Mouse (Mus musculus) limb, embryonic 14.5 days (tissue): ENCODE measurements at regions not wholly inside any gene's neighbourhood (a gene's known extent, or its start where the extent isn't known, plus 50 kb on each side); places are given as distances from the start of the nearest gene placed in this dataset.

Experiments used
- ATAC-seq: fragments of 200-750 bp; cut with Nextera tagmentation; 2 replicates; pipeline ENCODE4 v1.8.0; 2017; ENCODE audit warnings: low read depth, moderate number of reproducible peaks, moderate TSS enrichment; ENCODE audit not compliant: low FRiP score
- DNase-seq: peaks from one replicate; pipeline ENCODE4 v3.0.0-alpha.2; 2015; ENCODE audit warnings: low spot score
- H3K27ac ChIP-seq: fragments of 300-500 bp; sonication (generic); replicated peaks from 2 replicates; pipeline ENCODE4 v1.5.1; 2014; ENCODE audit warnings: low read depth, mild to moderate bottlenecking, low read length, moderate library complexity, mixed read lengths
- H3K27me3 ChIP-seq: fragments of 300-500 bp; sonication (generic); 2 replicates; pipeline ENCODE4 v1.6.1; 2014; ENCODE audit warnings: low read length, mixed read lengths; ENCODE audit not compliant: control insufficient read depth, insufficient read depth
- H3K36me3 ChIP-seq: fragments of 300-500 bp; sonication (generic); 2 replicates; pipeline ENCODE4 v1.6.1; 2014; ENCODE audit warnings: mild to moderate bottlenecking, low read length, moderate library complexity, mixed read lengths; ENCODE audit not compliant: control insufficient read depth, insufficient read depth
- H3K4me1 ChIP-seq: fragments of 300-500 bp; sonication (generic); 2 replicates; pipeline ENCODE4 v1.6.1; 2014; ENCODE audit warnings: antibody characterized with exemption, low read length, mixed read lengths; ENCODE audit not compliant: control insufficient read depth, insufficient read depth
- H3K4me2 ChIP-seq: fragments of 300-500 bp; sonication (generic); replicated peaks from 2 replicates; pipeline ENCODE4 v1.6.1; 2014; ENCODE audit warnings: low read depth, mild to moderate bottlenecking, low read length, moderate library complexity; ENCODE audit not compliant: severe bottlenecking
- H3K4me3 ChIP-seq: fragments of 300-500 bp; sonication (generic); replicated peaks from 2 replicates; pipeline ENCODE4 v1.5.1; 2014; ENCODE audit warnings: low read length
- H3K9ac ChIP-seq: fragments of 300-500 bp; sonication (generic); 2 replicates; pipeline ENCODE4 v1.6.1; 2014; ENCODE audit warnings: mild to moderate bottlenecking, low read depth, low read length, moderate library complexity; ENCODE audit not compliant: severe bottlenecking
- H3K9me3 ChIP-seq: fragments of 300-500 bp; sonication (generic); 2 replicates; pipeline ENCODE4 v1.6.1; 2016; ENCODE audit warnings: low read length; ENCODE audit not compliant: control insufficient read depth
- POLR2A ChIP-seq: fragments of 200-500 bp; IDR thresholded peaks from 2 replicates; pipeline ENCODE4 v1.8.0; 2012; ENCODE audit warnings: inconsistent platforms, mild to moderate bottlenecking, moderate library complexity, borderline replicate concordance; ENCODE audit not compliant: insufficient read depth, insufficient read length; ENCODE audit errors: extremely low read depth
- WGBS: fragments of 180-500 bp; shearing (Covaris S2); extraction: QIAGEN DNeasy Blood & Tissue Kit; methylation state at CpG from one replicate; pipeline ENCODE4 v1.1.7; 2014; 5-methylcytosine and 5-hydroxymethylcytosine counted together

DNA sequence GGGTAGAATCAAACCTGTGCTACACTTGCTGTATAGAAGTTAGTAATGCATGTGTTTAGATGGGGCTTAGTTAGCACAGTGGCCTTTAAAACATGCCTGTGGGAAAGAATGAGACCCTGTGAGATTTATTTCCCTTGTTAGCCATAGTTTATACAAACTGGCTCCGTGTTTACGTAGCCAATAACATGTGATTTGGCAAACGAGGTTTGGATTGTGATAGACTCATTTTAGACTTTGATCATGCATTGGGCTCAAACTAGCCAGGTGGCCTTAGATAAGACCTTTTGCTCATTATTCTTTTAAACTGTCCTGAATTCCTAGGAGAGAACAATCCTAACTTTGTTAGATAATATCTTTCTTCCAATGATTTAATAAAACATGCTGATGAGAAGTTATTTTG is 115.2 kb upstream of the Fam19a1 start:
- H3K4me3 ChIP-seq = no peak overlapping the region
- ATAC-seq = no peak
- no peaks in the 10 kb centered on the region for H3K27me3 ChIP-seq
- H3K27ac ChIP-seq = no peak overlapping the region
- no peak overlapping the region for H3K4me2 ChIP-seq
- TF ChIP-seq POLR2A = no peak
- H3K9ac ChIP-seq = no peak overlapping the region
- no peaks in the 10 kb centered on the region for H3K9me3 ChIP-seq
- 0 out of 2 replicates have a peak, but pooled peaks cover 2% of the 10 kb centered on the region for H3K4me1 ChIP-seq
- 51% methylated on average over 3 of the region's 3 CpGs for WGBS
- H3K36me3 ChIP-seq = no peaks in the 10 kb centered on the region
- no peak for DNase-seq

DNA sequence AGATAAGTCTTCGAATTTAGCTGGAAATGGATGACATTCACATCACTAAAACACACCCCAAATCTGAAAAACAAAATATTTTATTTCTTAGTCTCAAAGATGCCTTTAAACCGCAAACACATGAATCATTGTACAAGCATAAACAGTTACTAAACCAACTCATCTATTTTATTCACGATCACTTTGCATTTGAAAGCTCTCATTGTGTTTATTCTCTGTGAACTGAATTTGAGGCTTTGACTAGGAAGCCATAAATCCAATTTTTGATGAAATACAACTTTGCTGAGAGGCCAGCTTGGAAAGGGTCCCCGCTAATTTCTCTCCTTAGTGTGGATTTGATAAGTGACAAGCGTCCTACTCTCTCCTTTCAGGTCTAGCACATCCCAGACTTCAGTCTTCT is 113.5 kb upstream of the Fam19a1 start:
- no peak for TF ChIP-seq POLR2A
- H3K4me1 ChIP-seq = no peaks in the 10 kb centered on the region
- no peak overlapping the region for H3K4me2 ChIP-seq
- H3K27ac ChIP-seq = no peak overlapping the region
- DNase-seq (no peak), ATAC-seq (no peak)
- no peaks in the 10 kb centered on the region for H3K27me3 ChIP-seq
- no peak overlapping the region for H3K9ac ChIP-seq
- H3K4me3 ChIP-seq = no peak overlapping the region
- H3K36me3 ChIP-seq = no peaks in the 10 kb centered on the region
- H3K9me3 ChIP-seq = no peaks in the 10 kb centered on the region
- WGBS = 87% methylated on average over 5 of the region's 5 CpGs

DNA sequence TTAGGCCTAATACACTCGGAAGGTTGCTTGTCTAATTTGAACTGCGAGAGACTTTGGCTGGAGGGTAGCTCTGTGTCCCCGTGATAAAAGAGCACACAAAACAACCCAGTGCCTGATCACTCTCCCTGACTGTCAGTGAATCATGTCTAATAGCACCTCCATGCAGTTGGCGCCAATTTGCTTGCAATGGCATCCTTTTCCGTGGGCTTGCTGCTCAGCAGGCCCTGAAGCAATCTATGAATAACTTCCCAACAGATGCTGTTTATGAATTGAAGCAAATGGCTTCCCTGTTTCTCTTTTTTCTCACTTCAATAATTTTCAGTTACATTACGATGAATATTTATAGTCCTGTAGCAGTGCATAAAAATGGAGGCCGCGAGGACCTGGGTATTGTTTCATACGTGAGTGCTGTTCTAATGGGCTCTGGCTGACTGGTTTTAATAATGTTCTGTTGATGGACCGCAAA is 112.9 kb upstream of the Fam19a1 start:
- no peaks in the 10 kb centered on the region for H3K36me3 ChIP-seq
- no peaks in the 10 kb centered on the region for H3K27me3 ChIP-seq
- no peak for TF ChIP-seq POLR2A
- no peaks in the 10 kb centered on the region for H3K9me3 ChIP-seq
- H3K4me2 ChIP-seq = no peak overlapping the region
- no peak for DNase-seq
- WGBS = 58% methylated on average over 10 of the region's 10 CpGs
- no peak for ATAC-seq
- H3K9ac ChIP-seq = no peak overlapping the region
- no peak overlapping the region for H3K27ac ChIP-seq
- H3K4me1 ChIP-seq = no peaks in the 10 kb centered on the region
- no peak overlapping the region for H3K4me3 ChIP-seq

DNA sequence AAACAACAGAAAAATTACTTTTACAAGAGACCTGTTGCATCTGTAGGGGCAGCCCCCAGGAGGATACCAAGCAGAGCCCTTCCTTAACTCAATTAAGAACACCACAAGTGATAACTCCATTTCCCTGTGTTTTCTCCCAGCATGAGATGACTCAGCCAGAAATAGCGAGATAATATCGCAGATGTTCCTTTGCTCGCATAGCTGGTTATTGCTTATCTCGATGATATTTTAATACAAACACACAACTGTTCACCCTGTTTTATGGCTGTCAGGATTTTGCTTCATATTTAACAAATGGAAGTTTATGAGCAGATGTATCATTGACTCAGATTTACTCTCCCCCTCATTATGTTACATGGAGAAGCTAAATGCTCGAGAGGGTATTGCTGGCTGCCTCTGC is 101.7 kb upstream of the Fam19a1 start:
- Histone ChIP-seq H3K36me3 (no peaks in the 10 kb centered on the region), H3K27ac (no peak overlapping the region), H3K4me2 (no peak overlapping the region), H3K4me1 (no peaks in the 10 kb centered on the region), H3K9me3 (no peaks in the 10 kb centered on the region), H3K27me3 (no peaks in the 10 kb centered on the region), H3K9ac (no peak overlapping the region), H3K4me3 (no peak overlapping the region)
- no peak for TF ChIP-seq POLR2A
- WGBS = 86% methylated on average over 5 of the region's 5 CpGs
- no peak for ATAC-seq
- DNase-seq = no peak

DNA sequence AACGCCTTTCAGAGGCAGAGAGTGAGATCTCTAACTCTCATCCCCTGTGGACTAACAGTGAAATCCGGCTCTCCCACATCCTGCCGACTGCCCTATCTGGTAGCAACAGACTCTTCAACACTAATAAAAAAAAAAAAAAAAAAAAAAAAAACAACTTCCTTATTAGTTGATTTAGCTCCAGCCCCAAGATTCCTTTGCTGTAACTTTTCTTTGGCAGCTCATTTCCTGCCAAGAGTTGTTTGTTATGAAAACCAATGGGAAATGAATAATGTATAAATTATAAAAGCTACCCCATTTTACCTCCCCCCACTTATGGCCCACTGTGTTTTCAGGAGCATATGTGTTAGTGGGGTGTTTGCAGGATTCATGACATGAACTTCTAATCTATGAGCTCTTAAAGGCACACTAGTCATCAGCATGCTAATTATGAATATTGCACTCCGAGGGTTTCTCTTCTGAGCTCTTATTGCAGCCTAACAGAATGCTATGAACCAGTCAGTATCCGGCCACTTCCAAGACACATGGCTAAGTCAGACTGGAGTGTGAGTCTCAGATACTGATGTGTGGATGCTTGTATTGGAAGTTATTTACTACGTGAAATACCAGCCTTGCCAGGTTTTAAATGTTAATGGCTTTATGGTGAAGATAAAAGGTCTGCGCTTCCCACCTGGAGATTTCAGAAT is 84.8 kb upstream of the Fam19a1 start:
- peak; percentile 9 for DNase-seq
- H3K27ac ChIP-seq = no peak overlapping the region
- no peak for ATAC-seq

More for the DNA sequence above, 84.8 kb upstream of the Fam19a1 start:
- WGBS = 29% methylated on average over 7 of the region's 7 CpGs
- H3K4me2 ChIP-seq = no peak overlapping the region
- H3K9ac ChIP-seq = no peak overlapping the region
- no peaks in the 10 kb centered on the region for H3K4me1 ChIP-seq
- no peaks in the 10 kb centered on the region for H3K36me3 ChIP-seq
- no peaks in the 10 kb centered on the region for H3K9me3 ChIP-seq
- TF ChIP-seq POLR2A = no peak
- no peaks in the 10 kb centered on the region for H3K27me3 ChIP-seq
- H3K4me3 ChIP-seq = no peak overlapping the region
